Mouse (Mus musculus) right cerebral cortex, adult 18-20 months (tissue): Measurements from ENCODE around the gene Aqp2.

Source experiments
- DNase-seq: peaks from one replicate; pipeline ENCODE4 v3.0.0; 2022; ENCODE audit warnings: mixed read lengths

Gene Aqp2

GRCm38 (mm10) chr15:99590429-99591084 is 11.7 kb downstream of the Aqp2 start, which contains the start of gene Aqp5:
TSS of gene Aqp5 (plus strand) at chr15:99590782.
- DNase-seq: no peak

- no peak for DNase-seq
Measured at GRCm38 (mm10) chr15:99592177-99592576, 13.3 kb downstream of the Aqp2 start.

GRCm38 (mm10) chr15:99592877-99593276 is 14.0 kb downstream of the Aqp2 start:
- DNase-seq: no peak

- no peak for DNase-seq
Measured at GRCm38 (mm10) chr15:99594951-99595350, 16.1 kb downstream of the Aqp2 start.

GRCm38 (mm10) chr15:99596056-99596687 is 17.3 kb downstream of the Aqp2 start:
- peak; percentile 90 for DNase-seq

GRCm38 (mm10) chr15:99596841-99597240 is 18.0 kb downstream of the Aqp2 start:
- no peak for DNase-seq

- no peak for DNase-seq
Measured at GRCm38 (mm10) chr15:99597596-99597995, 18.7 kb downstream of the Aqp2 start.

- no peak for DNase-seq
Measured at GRCm38 (mm10) chr15:99599245-99600070, 20.6 kb downstream of the Aqp2 start.

- DNase-seq: no peak
Measured at GRCm38 (mm10) chr15:99600986-99601822, 22.3 kb downstream of the Aqp2 start, which contains the start of gene Aqp6. TSS of gene Aqp6 (plus strand) at chr15:99601400.

GRCm38 (mm10) chr15:99601823-99602120 is 22.9 kb downstream of the Aqp2 start:
- no peak for DNase-seq

GRCm38 (mm10) chr15:99602206-99602820 is 23.5 kb downstream of the Aqp2 start:
- no peak for DNase-seq

GRCm38 (mm10) chr15:99603216-99603615 is 24.4 kb downstream of the Aqp2 start:
- no peak for DNase-seq

- DNase-seq: no peak
Measured at GRCm38 (mm10) chr15:99605595-99605994, 26.7 kb downstream of the Aqp2 start.

- DNase-seq: peak; percentile 81
Measured at GRCm38 (mm10) chr15:99606515-99606914, 27.7 kb downstream of the Aqp2 start.

- no peak for DNase-seq
Measured at GRCm38 (mm10) chr15:99607388-99608113, 28.7 kb downstream of the Aqp2 start.

- no peak for DNase-seq
Measured at GRCm38 (mm10) chr15:99608382-99609125, 29.7 kb downstream of the Aqp2 start.

GRCm38 (mm10) chr15:99611563-99611962 is 32.7 kb downstream of the Aqp2 start:
- peak; percentile 38 for DNase-seq

- no peak for DNase-seq
Measured at GRCm38 (mm10) chr15:99614273-99614672, 35.4 kb downstream of the Aqp2 start.

GRCm38 (mm10) chr15:99614753-99615152 is 35.9 kb downstream of the Aqp2 start:
- DNase-seq: peak; percentile 48

- no peak for DNase-seq
Measured at GRCm38 (mm10) chr15:99615246-99615645, 36.4 kb downstream of the Aqp2 start.

GRCm38 (mm10) chr15:99618595-99618994 is 39.7 kb downstream of the Aqp2 start:
- no peak for DNase-seq
